ENCODE assay signal across 18 mouse cellular contexts in the genomic region with DNA sequence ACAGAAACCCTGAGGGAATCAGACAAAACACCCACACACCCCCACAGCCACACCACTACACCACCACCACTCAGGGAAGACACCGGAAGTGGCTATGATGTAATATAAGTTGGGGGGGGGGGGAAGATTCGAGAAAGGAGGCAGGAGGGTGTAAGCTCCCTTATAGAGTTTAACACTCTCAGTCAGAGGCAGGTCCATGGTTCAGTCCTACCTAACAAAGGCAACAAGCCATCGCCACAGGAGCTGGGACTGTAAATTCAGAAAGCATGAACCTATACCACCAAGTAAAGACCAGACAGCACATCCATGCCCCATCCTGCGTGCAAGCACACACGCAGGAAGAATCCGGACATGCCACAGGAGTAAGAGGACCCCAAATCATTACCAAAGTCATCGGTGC. TPM values are rescaled to one million over a fixed set of nuclear protein-coding genes. Genes with fewer than 3 reads are reported as not detected.
A peak's percentile ranks its signal among the peaks of the same experiment; 100 is the strongest.
DNase-seq lines count a peak whose midpoint lies in the region; ATAC-seq lines count a peak whose summit lies in the region.
"Had no signal": no experiment of that assay in that cellular context is flagged by ENCODE, and none has a peak within 500 bp of the region (broad histone marks: within the 10 kb centered on the region; RNA-seq: fewer than 3 reads in every experiment).

Gene Gm13090 (plus strand): TSS at position 301 of the 400 bp plus-strand sequence.

- no peak within 1 kb of the TSS for H3K4me3 ChIP-seq in forebrain, embryonic 12.5 days (replicated peaks)
- no peak within 1 kb of the TSS for H3K4me3 ChIP-seq in forebrain, embryonic 10.5 days
- H3K4me3 ChIP-seq in heart, embryonic 16.5 days (ENCODE audit: low read length): no peak within 1 kb of the TSS
- H3K4me3 ChIP-seq in neural tube, embryonic 13.5 days: no peak within 1 kb of the TSS
- H3K4me3 ChIP-seq: erythroblast, embryonic 14.5 days; gastrocnemius, adult 2 months; limb, embryonic 15.5 days had no signal

- 96% methylated on average over 7 of the region's 7 CpGs for WGBS in forebrain, embryonic 12.5 days
- 90% methylated on average over 7 of the region's 7 CpGs for WGBS in forebrain, embryonic 10.5 days
- 77% methylated on average over 7 of the region's 7 CpGs for WGBS in heart, embryonic 16.5 days
- WGBS in neural tube, embryonic 13.5 days: 92% methylated on average over 7 of the region's 7 CpGs

- H3K4me2 ChIP-seq in forebrain, embryonic 12.5 days: no peak within 1 kb of the TSS
- H3K4me2 ChIP-seq in heart, embryonic 16.5 days (ENCODE audit: low read depth, low read length): no peak within 1 kb of the TSS
- H3K4me2 ChIP-seq in neural tube, embryonic 13.5 days: no peak within 1 kb of the TSS
- H3K4me2 ChIP-seq: limb, embryonic 15.5 days had no signal

- peak within 1 kb of the TSS; percentile 36; the same call in 1 of the 2 replicates for H3K27ac ChIP-seq in forebrain, embryonic 12.5 days
- no peak within 1 kb of the TSS for H3K27ac ChIP-seq in forebrain, embryonic 10.5 days
- H3K27ac ChIP-seq in heart, embryonic 16.5 days (ENCODE audit: low read length): peak within 1 kb of the TSS; percentile 49
- H3K27ac ChIP-seq in neural tube, embryonic 13.5 days (replicated peaks): no peak within 1 kb of the TSS
- H3K27ac ChIP-seq: gastrocnemius, adult 2 months; limb, embryonic 15.5 days had no signal

- no peaks in the 10 kb centered on the region for H3K9me3 ChIP-seq in forebrain, embryonic 12.5 days
- H3K9me3 ChIP-seq in forebrain, embryonic 10.5 days: no peaks in the 10 kb centered on the region
- no peaks in the 10 kb centered on the region for H3K9me3 ChIP-seq in heart, embryonic 16.5 days (replicated peaks; ENCODE audit: control insufficient read depth, low read length)
- H3K9me3 ChIP-seq in neural tube, embryonic 13.5 days: no peaks in the 10 kb centered on the region
- H3K9me3 ChIP-seq: limb, embryonic 15.5 days had no signal

- DNase-seq in forebrain, embryonic 10.5 days (ENCODE audit: extremely low spot score, low spot score): no peak
- no peak for DNase-seq in heart, adult 11 months
- DNase-seq in neural tube, embryonic 10.5 days (ENCODE audit: extremely low spot score, low spot score): no peak
- no peak for DNase-seq in embryo, embryonic 10.5 days (ENCODE audit: low spot score)
- DNase-seq: adrenal gland, postnatal 25 days; kidney, adult 9 months; lung, adult 18-20 months; right cerebral cortex, adult 18-20 months; spleen, adult 18-20 months had no signal

- H3K9ac ChIP-seq in forebrain, embryonic 12.5 days: no peak within 1 kb of the TSS
- H3K9ac ChIP-seq in heart, embryonic 16.5 days (ENCODE audit: low read length): peak within 1 kb of the TSS; percentile 45
- 0 out of 2 replicates have a peak within 1 kb of the TSS, but pooled peaks have one; percentile 1 for H3K9ac ChIP-seq in neural tube, embryonic 13.5 days
- H3K9ac ChIP-seq: limb, embryonic 15.5 days had no signal

- H3K27me3 ChIP-seq in forebrain, embryonic 12.5 days: no peaks in the 10 kb centered on the region
- no peaks in the 10 kb centered on the region for H3K27me3 ChIP-seq in forebrain, embryonic 10.5 days (ENCODE audit: poor library complexity, severe bottlenecking)
- no peaks in the 10 kb centered on the region for H3K27me3 ChIP-seq in heart, embryonic 16.5 days (ENCODE audit: control insufficient read depth, insufficient read depth, low read length)
- H3K27me3 ChIP-seq in neural tube, embryonic 13.5 days: no peaks in the 10 kb centered on the region
- H3K27me3 ChIP-seq: limb, embryonic 15.5 days had no signal

- ATAC-seq in forebrain, embryonic 12.5 days (ENCODE audit: low FRiP score): no peak
- no peak for ATAC-seq in heart, embryonic 16.5 days (replicated peaks; ENCODE audit: extremely low read depth, insufficient read depth, low FRiP score)
- ATAC-seq in neural tube, embryonic 13.5 days (ENCODE audit: low read depth): no peak

- peaks cover 50% of the 10 kb centered on the region for H3K36me3 ChIP-seq in forebrain, embryonic 12.5 days (replicated peaks)
- H3K36me3 ChIP-seq in forebrain, embryonic 10.5 days (replicated peaks): peaks cover 59% of the 10 kb centered on the region
- H3K36me3 ChIP-seq in heart, embryonic 16.5 days (ENCODE audit: control insufficient read depth, insufficient read depth): peaks cover 7% of the 10 kb centered on the region; the same call in 1 of the 2 replicates
- H3K36me3 ChIP-seq in neural tube, embryonic 13.5 days: peaks cover 52% of the 10 kb centered on the region

- peaks cover 12% of the 10 kb centered on the region for H3K4me1 ChIP-seq in forebrain, embryonic 12.5 days
- H3K4me1 ChIP-seq in forebrain, embryonic 10.5 days: peaks cover 7% of the 10 kb centered on the region
- H3K4me1 ChIP-seq in heart, embryonic 16.5 days (ENCODE audit: control insufficient read depth, insufficient read depth, low read length): peaks cover 51% of the 10 kb centered on the region
- H3K4me1 ChIP-seq in neural tube, embryonic 13.5 days (replicated peaks): peaks cover 33% of the 10 kb centered on the region
- H3K4me1 ChIP-seq: limb, embryonic 15.5 days had no signal

RNA-seq across cellular contexts. Expression of gene Gm13090, which starts in this region (rescaled TPM):
- polyA plus RNA-seq in forebrain, embryonic 12.5 days (2016; fragmentation: Nextera tagmentation; extraction: Ambion mirVana): 0.54 TPM in 1 of 2 replicates, not detected in the other
- polyA plus RNA-seq in forebrain, embryonic 10.5 days (2016; fragmentation: Nextera tagmentation; extraction: Ambion mirVana): not detected in 2 replicates
- polyA plus RNA-seq in heart, embryonic 16.5 days (2015; fragmentation: Nextera tagmentation; extraction: Ambion mirVana): 0.20 TPM in 1 of 2 replicates, not detected in the other
- polyA plus RNA-seq in neural tube, embryonic 13.5 days (2015; fragmentation: Nextera tagmentation; extraction: Ambion mirVana): 0.36 TPM in 1 of 2 replicates, not detected in the other
- polyA plus RNA-seq: C2C12; erythroblast, embryonic 14.5 days; large intestine, adult 2 months; limb, embryonic 15.5 days; testis, adult 2 months had no signal

Comparison
In these comparisons a context has a peak if more than half of its experiments do, and no peak if none do; other contexts are left out.
1. H3K27ac ChIP-seq: peak in forebrain, embryonic 12.5 days (single experiment) and heart, embryonic 16.5 days (single experiment); none in forebrain, embryonic 10.5 days (single experiment) and neural tube, embryonic 13.5 days (single experiment).